ENCODE assay signal across 8 mouse cellular contexts in the genomic region with DNA sequence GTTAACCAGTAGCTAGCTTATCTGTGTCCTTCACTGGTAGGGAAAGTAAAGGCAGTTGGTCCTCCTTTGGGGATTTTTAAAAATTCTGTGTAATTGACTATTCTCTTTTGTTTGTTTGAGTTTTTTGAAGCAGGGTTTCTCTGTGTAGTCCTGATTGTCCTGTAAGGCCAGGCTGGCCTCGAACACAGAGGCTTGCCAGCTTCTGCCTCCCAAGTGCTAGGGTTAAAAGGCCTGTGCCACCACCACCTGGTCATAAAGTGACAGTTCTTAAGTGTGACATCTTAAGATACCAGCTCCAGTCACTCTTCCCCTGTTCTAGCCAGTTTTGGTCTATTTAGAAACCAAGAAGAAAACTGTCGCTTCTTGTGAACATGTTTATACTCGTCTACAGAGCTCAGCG. TPM values are rescaled to one million over a fixed set of nuclear protein-coding genes. Genes with fewer than 3 reads are reported as not detected.
DNase-seq lines count a peak whose midpoint lies in the region; ATAC-seq and TF ChIP-seq lines count a peak whose summit lies in the region.

No protein-coding gene starts in this region.

- no peaks in the 10 kb centered on the region for H3K9me3 ChIP-seq in forebrain, postnatal 0 days (ENCODE audit: low read length)
- no peaks in the 10 kb centered on the region for H3K9me3 ChIP-seq in liver, embryonic 16.5 days (replicated peaks; ENCODE audit: control insufficient read depth, low read length)

- no peaks in the 10 kb centered on the region for H3K27me3 ChIP-seq in heart, adult 2 months (ENCODE audit: control insufficient read depth, insufficient read depth, low read length)
- no peaks in the 10 kb centered on the region for H3K27me3 ChIP-seq in forebrain, postnatal 0 days (ENCODE audit: insufficient read depth, low read length)
- no peaks in the 10 kb centered on the region for H3K27me3 ChIP-seq in liver, embryonic 16.5 days (ENCODE audit: control insufficient read depth, insufficient read depth, low read depth, low read length)

- intact Hi-C loops in heart, adult 2 months (cut with DNase I): loop anchor here (5.0 kb wide), 1 partner anchor 56 kb away; no protein-coding TSS in a partner anchor
- intact Hi-C loops in heart, postnatal 14 days (cut with DNase I): loop anchor here (5.0 to 10.0 kb wide), 3 partner anchors 56 to 1163 kb away; a partner anchor contains a TSS

- H3K36me3 ChIP-seq in heart, adult 2 months (ENCODE audit: control insufficient read depth, insufficient read depth, low read length): peaks cover 16% of the 10 kb centered on the region
- H3K36me3 ChIP-seq in forebrain, postnatal 0 days (ENCODE audit: insufficient read depth): no peaks in the 10 kb centered on the region
- no peaks in the 10 kb centered on the region for H3K36me3 ChIP-seq in liver, embryonic 16.5 days (ENCODE audit: control insufficient read depth, insufficient read depth)

- ATAC-seq in forebrain, postnatal 0 days: no peak
- ATAC-seq in liver, embryonic 16.5 days (ENCODE audit: low read depth): no peak

- H3K79me2 ChIP-seq in heart, adult 2 months (replicated peaks; ENCODE audit: control insufficient read depth, insufficient read depth, low read length): peaks cover 6% of the 10 kb centered on the region; the same call in 1 of the 2 replicates

- peaks cover 9% of the 10 kb centered on the region for H3K4me1 ChIP-seq in heart, adult 2 months (ENCODE audit: control insufficient read depth, insufficient read depth, low read length)
- peaks cover 19% of the 10 kb centered on the region for H3K4me1 ChIP-seq in forebrain, postnatal 0 days (ENCODE audit: insufficient read depth)
- peaks cover 56% of the 10 kb centered on the region for H3K4me1 ChIP-seq in liver, embryonic 16.5 days (ENCODE audit: control insufficient read depth, low read depth, low read length)

- TF ChIP-seq CTCF in heart, adult 2 months (IDR thresholded peaks at IDR 0.05): no peak
- TF ChIP-seq CTCF in forebrain, postnatal 0 days (IDR thresholded peaks at IDR 0.05; ENCODE audit: low read depth): no peak

- no peak overlapping the region; the same call in 1 of the 2 replicates for H3K27ac ChIP-seq in heart, adult 2 months
- no peak overlapping the region for H3K27ac ChIP-seq in forebrain, postnatal 0 days (ENCODE audit: low read depth, low read length)
- H3K27ac ChIP-seq in liver, embryonic 16.5 days (ENCODE audit: low read length): peak overlapping the region; percentile 95; the same call in 1 of the 2 replicates

- TF ChIP-seq POLR2A in heart, adult 2 months (IDR thresholded peaks at IDR 0.05; ENCODE audit: insufficient read depth, low read depth, low read length): no peak

- no peak for DNase-seq in heart, adult 2 months
- DNase-seq in heart, postnatal 14 days: no peak
- DNase-seq in B cell, adult 2 months: peak; percentile 21 to 27
- no peak for DNase-seq in forebrain, postnatal 0 days
- DNase-seq in retina, embryonic 14.5 days (ENCODE audit: low spot score): no peak
- DNase-seq in gastrocnemius, adult 18-20 months (ENCODE audit: low spot score): no peak
- DNase-seq in frontal cortex, postnatal 10 days (ENCODE audit: low spot score in 2 of 2): no peak

- peak overlapping the region; percentile 81 for H3K4me2 ChIP-seq in forebrain, postnatal 0 days (ENCODE audit: low read depth)
- H3K4me2 ChIP-seq in liver, embryonic 16.5 days (ENCODE audit: low read depth, low read length): peak overlapping the region; percentile 83

- H3K4me3 ChIP-seq in heart, adult 2 months: peak overlapping the region; percentile 93
- peak overlapping the region; percentile 92 for H3K4me3 ChIP-seq in forebrain, postnatal 0 days (ENCODE audit: low read depth, low read length)
- H3K4me3 ChIP-seq in liver, embryonic 16.5 days (ENCODE audit: low read depth, low read length): peak overlapping the region; percentile 97

- 71% methylated on average over 4 of the region's 4 CpGs for WGBS in heart, adult 2 months
- 62% methylated on average over 4 of the region's 4 CpGs for WGBS in forebrain, postnatal 0 days
- 55% methylated on average over 4 of the region's 4 CpGs for WGBS in liver, embryonic 16.5 days (ENCODE audit: insufficient replicate concordance)

- no peak overlapping the region for H3K9ac ChIP-seq in heart, adult 2 months (ENCODE audit: low read depth, low read length)
- no peak overlapping the region for H3K9ac ChIP-seq in forebrain, postnatal 0 days
- H3K9ac ChIP-seq in liver, embryonic 16.5 days (ENCODE audit: low read depth, low read length): peak overlapping the region; percentile 97

- TF ChIP-seq EP300 in heart, adult 2 months (IDR thresholded peaks at IDR 0.05; ENCODE audit: insufficient read depth, low read depth, low read length): no peak

RNA-seq across cellular contexts. Expression of a gene that starts 2.2 kb away (rescaled TPM):
- 10 to 100 TPM; 44.5 to 51.1 TPM for total RNA-seq in heart, adult 2 months (2021)
- 11.6 and 19.0 TPM in 2 replicates for polyA plus RNA-seq in heart, adult 2 months (2012; rRNA removed)
- 10 to 100 TPM; 39.4 to 40.3 TPM for total RNA-seq in heart, postnatal 14 days (2021)
- total RNA-seq in forebrain, postnatal 0 days (2014; rRNA removed): 28.1 and 31.5 TPM in 2 replicates
- polyA plus RNA-seq in forebrain, postnatal 0 days (2015; fragmentation: Nextera tagmentation; extraction: Ambion mirVana): 4.3 and 7.8 TPM in 2 replicates
- 3.5 and 3.8 TPM in 2 replicates for polyA plus RNA-seq in liver, embryonic 16.5 days (2015; fragmentation: Nextera tagmentation; extraction: Ambion mirVana)
- 10 to 100 TPM; 61.6 to 71.1 TPM for total RNA-seq in gastrocnemius, adult 18-20 months (2021)

Comparison
In these comparisons a context has a peak if more than half of its experiments do, and no peak if none do; other contexts are left out.
1. DNase-seq: peak in B cell, adult 2 months (2 of 2); none in heart, adult 2 months (0 of 2), heart, postnatal 14 days (0 of 2), forebrain, postnatal 0 days (single experiment), retina, embryonic 14.5 days (single experiment), gastrocnemius, adult 18-20 months (single experiment) and frontal cortex, postnatal 10 days (0 of 2).
2. Peak in every context shown above with its lines, with median percentiles within 50 percentile points of each other: H3K4me3 ChIP-seq.